Mouse (Mus musculus) E14TG2a.4 (cell line): ENCODE results near the gene Cdh23.

Source experiments
- H3K27me3 ChIP-seq: 2 replicates; pipeline ENCODE4 v1.6.1; 2014; ENCODE audit warnings: low read length, control low read depth; ENCODE audit not compliant: insufficient read depth
- H3K36me3 ChIP-seq: 2 replicates; pipeline ENCODE4 v1.6.1; 2014; ENCODE audit warnings: low read length, control low read depth; ENCODE audit not compliant: insufficient read depth
- H3K4me1 ChIP-seq: replicated peaks from 2 replicates; pipeline ENCODE4 v1.6.1; 2014; ENCODE audit warnings: low read depth, low read length, control low read depth
- H3K4me3 ChIP-seq: replicated peaks from 2 replicates; pipeline ENCODE4 v1.5.1; 2014; ENCODE audit warnings: mild to moderate bottlenecking, low read length
- H3K9me3 ChIP-seq: 2 replicates; pipeline ENCODE4 v1.6.1; 2014; ENCODE audit warnings: low read length, control low read depth
- CTCF ChIP-seq: conservative IDR thresholded peaks from 2 replicates; pipeline ENCODE4 v1.5.1; 2014; ENCODE audit warnings: low read length
- NANOG ChIP-seq: IDR thresholded peaks from 2 replicates; pipeline ENCODE4 v1.6.1; 2014; ENCODE audit warnings: borderline replicate concordance, low read length, mixed read lengths
- POU5F1 ChIP-seq: IDR thresholded peaks from 2 replicates; pipeline ENCODE4 v1.6.1; 2014; ENCODE audit warnings: low read length, borderline replicate concordance

The Cdh23 gene

GRCm38 (mm10) chr10:60367145-60367544 lies 329.1 kb downstream of the Cdh23 start:
- TF ChIP-seq NANOG = no peak
- no peak for TF ChIP-seq CTCF
- no peak for TF ChIP-seq POU5F1
- H3K4me1 ChIP-seq = no peaks in the 10 kb centered on the region
- H3K27me3 ChIP-seq = peaks cover 5% of the 10 kb centered on the region; the same call in 1 of the 2 replicates
- no peaks in the 10 kb centered on the region for H3K36me3 ChIP-seq
- no peak overlapping the region for H3K4me3 ChIP-seq
- no peaks in the 10 kb centered on the region for H3K9me3 ChIP-seq

GRCm38 (mm10) chr10:60363426-60363825 lies 332.9 kb downstream of the Cdh23 start:
- no peaks in the 10 kb centered on the region for H3K9me3 ChIP-seq
- H3K4me1 ChIP-seq = no peaks in the 10 kb centered on the region
- TF ChIP-seq NANOG = no peak
- no peaks in the 10 kb centered on the region for H3K36me3 ChIP-seq
- H3K27me3 ChIP-seq = 0 out of 2 replicates have a peak, but pooled peaks cover 6% of the 10 kb centered on the region
- no peak overlapping the region for H3K4me3 ChIP-seq

- Histone ChIP-seq H3K4me1 (no peaks in the 10 kb centered on the region), H3K27me3 (0 out of 2 replicates have a peak, but pooled peaks cover 6% of the 10 kb centered on the region), H3K4me3 (no peak overlapping the region), H3K9me3 (no peaks in the 10 kb centered on the region), H3K36me3 (no peaks in the 10 kb centered on the region)
- TF ChIP-seq CTCF = no peak
- no peak for TF ChIP-seq POU5F1
Observed at GRCm38 (mm10) chr10:60362310-60362628, 334.0 kb downstream of the Cdh23 start.

GRCm38 (mm10) chr10:60361615-60362309 lies 334.5 kb downstream of the Cdh23 start:
- TF ChIP-seq NANOG (no peak), POU5F1 (no peak), CTCF (no peak)
- Histone ChIP-seq H3K36me3 (no peaks in the 10 kb centered on the region), H3K9me3 (no peaks in the 10 kb centered on the region), H3K27me3 (0 out of 2 replicates have a peak, but pooled peaks cover 6% of the 10 kb centered on the region), H3K4me3 (no peak overlapping the region), H3K4me1 (no peaks in the 10 kb centered on the region)

DNA sequence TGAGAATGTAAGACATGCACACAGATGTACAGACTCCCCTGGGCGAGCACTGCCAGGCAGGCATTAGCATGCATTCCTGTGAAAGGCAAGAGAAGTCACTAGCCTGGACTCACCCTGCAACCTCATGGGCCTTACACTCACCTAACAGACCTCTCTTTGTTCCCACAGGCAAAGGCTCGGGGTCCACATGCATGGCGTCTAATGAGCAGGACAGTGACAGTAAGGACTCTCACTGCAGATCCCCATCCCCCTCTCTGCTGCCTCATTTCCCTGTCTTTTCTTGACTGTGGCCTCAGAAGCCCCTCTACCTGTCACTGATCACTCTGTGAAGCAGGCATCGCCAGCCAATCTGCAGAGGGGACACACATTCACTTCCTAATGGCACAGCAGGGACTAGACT lies 337.5 kb downstream of the Cdh23 start:
- no peak overlapping the region for H3K4me3 ChIP-seq
- H3K4me1 ChIP-seq = peaks cover 3% of the 10 kb centered on the region; the same call in 1 of the 2 replicates
- no peaks in the 10 kb centered on the region for H3K9me3 ChIP-seq
- H3K36me3 ChIP-seq = no peaks in the 10 kb centered on the region
- TF ChIP-seq CTCF = no peak
- TF ChIP-seq NANOG = no peak
- no peak for TF ChIP-seq POU5F1
- 0 out of 2 replicates have a peak, but pooled peaks cover 6% of the 10 kb centered on the region for H3K27me3 ChIP-seq

GRCm38 (mm10) chr10:60357901-60358300 lies 338.4 kb downstream of the Cdh23 start:
- Histone ChIP-seq H3K36me3 (no peaks in the 10 kb centered on the region), H3K4me3 (no peak overlapping the region), H3K27me3 (0 out of 2 replicates have a peak, but pooled peaks cover 6% of the 10 kb centered on the region), H3K4me1 (peaks cover 11% of the 10 kb centered on the region), H3K9me3 (no peaks in the 10 kb centered on the region)
- TF ChIP-seq NANOG (no peak), POU5F1 (no peak), CTCF (no peak)

DNA sequence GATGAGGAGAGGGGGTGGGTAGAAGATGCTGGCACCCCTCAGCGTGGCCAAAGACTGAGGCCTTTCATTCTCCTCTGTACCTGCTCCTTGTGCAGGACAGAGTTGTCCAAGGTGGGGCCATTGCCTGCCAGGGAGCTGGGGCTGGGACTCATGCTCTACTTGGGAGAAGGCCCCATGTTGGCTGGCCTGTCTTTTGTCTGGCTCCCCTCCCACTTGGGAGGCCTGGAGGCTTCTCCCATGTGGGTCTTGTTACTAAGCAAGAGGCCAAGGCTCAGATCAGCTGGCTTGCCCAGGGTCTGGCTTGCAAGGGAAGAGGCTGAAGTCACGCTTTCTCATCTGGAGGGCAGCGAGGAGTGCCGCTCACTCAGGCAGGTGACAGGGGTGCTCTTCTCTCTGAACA lies 338.8 kb downstream of the Cdh23 start:
- H3K36me3 ChIP-seq = no peaks in the 10 kb centered on the region
- TF ChIP-seq POU5F1 (no peak), NANOG (no peak), CTCF (no peak)
- no peaks in the 10 kb centered on the region for H3K9me3 ChIP-seq
- H3K27me3 ChIP-seq = 0 out of 2 replicates have a peak, but pooled peaks cover 6% of the 10 kb centered on the region
- H3K4me1 ChIP-seq = peaks cover 16% of the 10 kb centered on the region
- no peak overlapping the region for H3K4me3 ChIP-seq

GRCm38 (mm10) chr10:60354881-60355677 lies 341.2 kb downstream of the Cdh23 start:
- Histone ChIP-seq H3K27me3 (0 out of 2 replicates have a peak, but pooled peaks cover 4% of the 10 kb centered on the region), H3K4me3 (no peak overlapping the region), H3K36me3 (no peaks in the 10 kb centered on the region), H3K4me1 (peaks cover 37% of the 10 kb centered on the region), H3K9me3 (no peaks in the 10 kb centered on the region)
- TF ChIP-seq CTCF (no peak), NANOG (no peak), POU5F1 (no peak)

GRCm38 (mm10) chr10:60354003-60354325 lies 342.3 kb downstream of the Cdh23 start:
- H3K27me3 ChIP-seq = 0 out of 2 replicates have a peak, but pooled peaks cover 3% of the 10 kb centered on the region
- no peaks in the 10 kb centered on the region for H3K36me3 ChIP-seq
- no peak overlapping the region for H3K4me3 ChIP-seq
- H3K9me3 ChIP-seq = no peaks in the 10 kb centered on the region
- H3K4me1 ChIP-seq = peaks cover 48% of the 10 kb centered on the region
- TF ChIP-seq CTCF (no peak), POU5F1 (no peak), NANOG (no peak)
